Mouse (Mus musculus) liver, adult (tissue): Measurements from ENCODE around the gene Tfr2.

Source experiments
- GATA4 ChIP-seq: IDR thresholded peaks from 2 replicates; pipeline ENCODE4 v1.6.1; 2014; ENCODE audit warnings: mild to moderate bottlenecking, low read length; ENCODE audit not compliant: insufficient replicate concordance

The Tfr2 gene

DNA sequence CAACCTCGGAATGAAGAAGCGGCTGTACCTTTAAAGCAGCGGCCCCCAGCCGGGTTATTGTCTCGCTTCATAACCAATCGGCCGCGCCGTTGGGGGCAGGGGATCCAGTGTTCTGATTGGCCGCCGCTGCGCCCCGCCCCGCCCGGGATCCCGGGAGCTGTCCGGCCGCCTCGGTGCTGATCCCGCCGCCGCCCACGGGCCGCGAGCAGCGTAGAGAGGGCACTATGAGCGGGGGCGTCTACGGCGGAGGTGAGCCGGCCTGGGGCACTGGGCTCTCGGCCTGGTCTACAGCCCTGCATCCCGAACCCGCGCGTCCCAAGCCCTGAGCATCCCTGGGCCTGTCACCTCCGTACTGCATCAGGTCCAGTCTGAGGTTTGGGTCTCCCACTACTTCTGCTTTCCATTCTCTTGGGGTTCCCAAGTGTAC is 16.2 kb upstream of the Tfr2 start, which contains the start of gene Actl6b:
Gene Actl6b, plus strand, starts transcription at position 107 of the 427 bp plus-strand sequence.
- no peak for TF ChIP-seq GATA4

DNA sequence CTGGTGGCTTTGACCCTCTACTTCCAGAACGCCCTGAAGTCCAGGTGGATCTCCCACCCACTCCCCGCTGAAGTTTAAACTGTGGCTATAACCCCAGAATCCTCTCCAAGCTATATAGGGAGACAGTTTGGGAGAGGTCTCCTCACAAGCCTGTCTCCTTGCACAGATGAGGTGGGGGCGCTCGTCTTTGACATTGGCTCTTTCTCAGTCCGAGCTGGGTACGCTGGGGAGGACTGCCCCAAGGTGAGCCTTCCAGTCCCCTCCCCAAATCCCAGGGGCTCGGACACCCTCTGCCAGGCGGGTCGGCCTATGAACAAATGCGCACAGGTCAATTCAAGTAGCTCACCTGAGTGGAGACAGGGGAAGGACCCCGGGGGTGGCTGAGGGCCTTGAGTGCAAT is 15.7 kb upstream of the Tfr2 start:
- TF ChIP-seq GATA4, result no peak

DNA sequence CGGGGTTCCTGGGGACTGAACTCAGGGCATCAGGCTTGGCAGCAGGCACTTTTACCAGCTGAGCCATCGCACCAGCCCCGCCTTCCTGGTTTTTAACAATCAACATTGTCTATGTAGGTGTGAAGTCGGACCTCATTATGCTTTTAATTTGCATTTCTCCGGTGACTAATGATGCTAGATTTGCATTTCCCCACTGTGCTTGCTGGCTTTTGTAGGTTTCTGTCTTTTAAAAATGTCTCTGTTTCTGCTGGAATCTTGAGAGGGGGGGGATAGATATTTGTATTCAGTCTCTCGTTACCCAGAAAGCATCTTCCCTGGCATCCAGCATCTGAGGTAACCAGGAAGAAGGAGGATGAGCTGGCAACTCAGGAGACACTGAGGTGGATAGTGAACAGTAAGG is 8.1 kb upstream of the Tfr2 start:
- TF ChIP-seq GATA4, result no peak

DNA sequence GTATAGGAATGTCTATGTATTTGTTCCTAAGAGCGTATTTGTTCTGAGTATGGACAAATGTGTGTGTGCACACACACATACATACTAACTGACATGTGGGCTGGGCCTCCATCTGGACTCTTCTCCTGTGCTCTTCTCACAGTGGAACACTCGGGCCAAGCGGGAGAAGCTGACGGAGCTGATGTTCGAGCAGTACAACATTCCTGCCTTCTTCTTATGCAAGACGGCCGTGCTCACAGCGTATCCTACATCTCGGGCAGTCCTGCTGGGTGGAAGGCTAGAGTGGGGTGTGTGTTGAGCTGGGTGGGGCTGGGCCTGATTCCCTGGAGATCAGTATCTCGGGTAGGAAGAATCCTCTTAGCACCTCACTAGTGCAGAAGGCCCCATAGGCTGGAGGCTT is 6.7 kb upstream of the Tfr2 start:
- TF ChIP-seq GATA4, result no peak

DNA sequence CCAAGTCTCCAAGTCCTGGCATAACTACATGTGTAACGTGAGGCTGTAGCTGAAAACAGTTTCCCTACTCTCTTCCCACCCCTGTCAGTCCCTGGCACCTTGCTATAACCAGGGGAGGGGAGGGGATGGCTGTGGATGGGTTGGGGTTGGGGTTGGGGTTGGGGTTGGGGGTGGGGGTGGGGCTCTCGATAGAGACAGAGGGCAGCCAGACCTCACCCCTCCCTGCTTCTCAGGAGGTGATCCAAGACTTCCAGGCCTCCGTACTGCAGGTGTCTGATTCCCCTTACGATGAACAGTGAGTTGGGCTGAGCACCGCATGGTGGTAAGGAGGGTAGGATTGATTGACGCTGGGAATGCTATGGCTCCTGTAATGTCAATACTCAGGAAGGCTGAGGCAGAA is 3.9 kb upstream of the Tfr2 start:
- TF ChIP-seq GATA4, result no peak

DNA sequence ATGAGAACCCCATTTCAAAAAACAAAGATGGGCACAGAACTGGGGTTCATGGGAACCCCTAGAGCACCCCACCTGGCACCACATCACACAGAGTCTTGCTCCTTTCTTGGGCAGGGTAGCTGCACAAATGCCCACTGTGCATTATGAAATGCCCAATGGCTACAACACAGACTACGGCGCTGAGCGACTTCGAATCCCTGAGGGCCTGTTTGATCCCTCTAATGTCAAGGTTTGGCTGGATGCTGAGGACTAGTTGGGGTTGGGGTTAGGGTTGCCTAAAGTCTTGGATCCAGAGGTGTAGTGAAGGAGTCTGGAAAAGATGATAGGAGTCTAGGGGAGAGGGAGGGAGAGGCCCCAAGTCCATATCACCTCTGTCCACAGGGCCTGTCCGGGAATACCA is 3.2 kb upstream of the Tfr2 start:
- TF ChIP-seq GATA4, result no peak

DNA sequence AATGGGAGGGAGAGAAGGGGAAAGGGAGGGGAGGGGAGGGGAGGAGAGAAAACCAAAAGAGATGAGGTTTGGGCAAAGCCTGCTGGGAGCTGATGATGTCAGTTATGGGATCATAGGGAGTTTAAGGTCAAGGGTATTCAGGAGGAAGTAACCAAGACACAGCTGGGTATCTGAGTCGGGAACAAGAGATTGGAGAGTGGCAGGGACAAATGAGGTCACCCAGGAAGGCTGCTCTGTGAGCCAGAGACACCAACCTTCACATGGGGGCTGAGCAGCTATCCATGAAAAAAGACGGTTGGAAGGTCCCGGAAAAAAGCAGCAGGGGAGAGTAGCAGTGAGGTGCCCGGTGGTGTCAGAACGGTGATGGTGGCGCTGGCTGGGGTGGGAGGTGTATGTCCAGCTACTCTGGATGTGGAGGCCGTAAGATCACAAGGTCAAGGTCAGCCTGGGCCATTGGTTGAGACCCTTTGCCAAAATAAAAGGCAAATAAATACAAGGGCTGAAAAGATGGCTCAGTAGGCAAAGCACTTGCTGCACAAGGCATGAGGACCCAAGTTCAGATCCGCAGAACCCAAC is 1.3 kb upstream of the Tfr2 start:
- TF ChIP-seq GATA4, result no peak

DNA sequence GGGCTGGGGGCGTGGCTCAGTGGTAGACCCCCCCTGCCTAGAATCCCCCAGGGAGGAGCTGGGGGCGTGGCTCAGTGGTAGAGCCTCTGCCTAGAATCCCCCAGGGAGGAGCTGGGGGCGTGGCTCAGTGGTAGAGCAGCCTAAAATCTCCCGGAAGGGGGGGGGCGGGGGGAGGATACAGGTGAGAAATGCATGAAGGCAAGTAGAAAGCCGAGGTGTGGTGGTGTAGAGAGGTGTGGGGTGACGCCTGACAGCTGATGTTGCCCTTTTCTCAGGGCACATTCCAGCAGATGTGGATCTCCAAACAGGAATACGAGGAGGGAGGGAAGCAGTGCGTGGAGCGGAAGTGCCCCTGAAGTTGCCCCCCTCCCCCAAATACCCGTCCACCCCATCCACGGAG is 609 bp upstream of the Tfr2 start:
- no peak for TF ChIP-seq GATA4

DNA sequence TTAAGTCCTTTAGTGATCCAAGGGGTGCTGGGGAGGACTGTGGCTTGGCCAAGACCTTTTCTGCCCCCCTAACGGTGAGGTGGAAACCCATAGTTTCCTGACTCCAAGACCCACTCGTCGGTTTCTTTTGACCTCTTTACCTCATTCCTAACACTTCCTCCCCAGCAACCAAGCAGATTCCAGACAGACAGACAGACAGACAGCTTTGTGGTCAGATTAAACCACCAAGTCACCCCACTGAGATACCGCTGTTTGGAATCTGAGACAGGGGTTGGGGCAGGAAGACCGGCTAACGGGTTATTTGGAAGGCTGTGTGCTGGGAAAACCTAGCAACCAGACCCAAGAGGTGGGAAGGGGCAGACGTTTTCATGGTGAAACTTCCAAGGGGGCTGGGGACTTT is 541 bp downstream of the Tfr2 start:
- no peak for TF ChIP-seq GATA4

DNA sequence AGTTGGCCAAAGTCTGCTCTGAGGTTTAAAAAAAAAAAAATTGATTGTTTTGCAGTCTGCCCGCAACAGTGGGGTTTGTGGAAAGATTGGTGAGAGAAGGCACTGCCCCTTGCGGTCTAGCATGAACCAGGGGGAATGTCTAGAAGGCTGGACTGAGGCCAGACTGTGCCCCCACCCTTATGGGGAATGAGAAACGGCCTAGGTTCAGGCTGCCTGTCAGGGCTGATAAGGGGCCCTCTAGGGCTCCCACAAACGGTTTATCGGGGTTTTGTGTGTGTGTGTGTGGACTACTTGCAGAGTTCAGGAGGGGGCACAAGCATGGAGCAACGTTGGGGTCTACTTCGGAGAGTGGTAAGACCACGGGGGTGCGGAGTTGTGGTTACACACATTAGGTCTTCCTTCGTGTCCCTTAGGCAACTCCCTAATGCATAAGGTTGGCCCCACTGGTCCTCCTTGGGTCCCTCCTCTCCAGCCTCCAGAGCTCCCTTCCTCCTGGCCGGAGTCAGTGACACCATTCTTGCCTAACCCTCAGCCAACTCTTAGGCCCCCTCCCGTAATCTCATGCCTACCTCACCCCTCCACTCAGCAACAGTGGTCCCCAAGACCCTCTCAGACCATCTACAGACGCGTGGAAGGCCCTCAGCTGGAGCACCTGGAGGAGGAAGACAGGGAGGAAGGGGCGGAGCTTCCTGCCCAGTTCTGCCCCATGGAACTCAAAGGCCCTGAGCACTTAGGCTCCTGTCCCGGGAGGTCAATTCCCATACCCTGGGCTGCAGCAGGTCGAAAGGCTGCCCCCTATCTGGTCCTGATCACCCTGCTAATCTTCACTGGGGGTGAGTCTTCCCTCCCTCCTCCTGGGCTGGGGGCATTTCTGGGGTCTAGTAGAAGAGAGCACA is 1.3 kb downstream of the Tfr2 start:
- no peak for TF ChIP-seq GATA4

DNA sequence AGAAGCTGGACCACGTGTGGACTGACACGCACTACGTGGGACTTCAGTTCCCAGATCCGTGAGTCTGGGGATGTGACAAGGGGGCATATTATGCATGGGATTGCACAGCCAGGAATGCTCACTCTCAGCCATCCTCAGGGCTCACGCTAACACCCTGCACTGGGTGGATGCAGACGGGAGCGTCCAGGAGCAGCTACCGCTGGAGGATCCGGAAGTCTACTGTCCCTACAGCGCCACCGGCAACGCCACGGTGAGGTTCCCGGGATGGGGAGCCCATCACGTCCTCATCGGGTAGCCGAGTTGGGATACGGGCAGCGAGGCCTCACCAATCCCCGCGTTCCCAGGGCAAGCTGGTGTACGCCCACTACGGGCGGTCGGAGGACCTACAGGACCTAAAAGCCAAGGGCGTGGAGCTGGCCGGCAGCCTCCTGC is 4.8 kb downstream of the Tfr2 start:
- no peak for TF ChIP-seq GATA4

DNA sequence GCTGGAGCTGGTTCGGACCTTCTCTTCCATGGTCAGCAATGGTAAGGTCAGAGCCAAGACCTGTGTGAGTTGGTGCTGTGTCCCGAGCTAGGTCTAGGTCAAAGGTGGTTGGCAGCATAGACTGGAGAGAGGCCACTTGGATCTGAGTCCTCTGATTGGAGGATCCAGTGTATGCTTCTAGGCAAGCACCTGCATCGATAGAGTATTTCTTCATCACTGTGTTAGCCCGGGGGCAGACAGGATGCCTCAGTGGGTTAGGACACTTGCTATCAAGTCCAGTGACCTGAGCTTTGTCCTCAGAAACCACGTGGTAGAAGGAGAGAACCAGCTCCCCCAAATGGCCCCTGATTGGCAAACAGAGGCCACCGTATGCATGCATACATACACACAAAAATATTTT is 10.6 kb downstream of the Tfr2 start:
- no peak for TF ChIP-seq GATA4

DNA sequence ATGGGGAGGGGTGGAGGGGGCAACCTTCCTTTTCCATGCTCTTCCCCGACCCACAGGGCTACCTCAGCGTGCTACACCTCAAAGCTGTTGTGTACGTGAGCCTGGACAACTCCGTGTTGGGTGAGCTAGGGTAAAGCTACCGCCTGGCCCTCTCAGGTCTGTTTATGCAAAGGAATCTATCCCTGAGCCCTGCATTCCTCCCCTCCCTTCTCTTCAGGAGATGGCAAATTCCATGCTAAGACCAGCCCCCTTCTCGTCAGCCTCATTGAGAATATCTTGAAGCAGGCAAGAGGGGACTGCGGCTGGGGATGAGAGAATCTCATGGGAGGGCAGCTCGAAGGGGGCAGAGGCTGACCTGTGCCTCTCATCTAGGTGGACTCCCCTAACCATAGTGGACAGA is 13.1 kb downstream of the Tfr2 start:
- no peak for TF ChIP-seq GATA4

DNA sequence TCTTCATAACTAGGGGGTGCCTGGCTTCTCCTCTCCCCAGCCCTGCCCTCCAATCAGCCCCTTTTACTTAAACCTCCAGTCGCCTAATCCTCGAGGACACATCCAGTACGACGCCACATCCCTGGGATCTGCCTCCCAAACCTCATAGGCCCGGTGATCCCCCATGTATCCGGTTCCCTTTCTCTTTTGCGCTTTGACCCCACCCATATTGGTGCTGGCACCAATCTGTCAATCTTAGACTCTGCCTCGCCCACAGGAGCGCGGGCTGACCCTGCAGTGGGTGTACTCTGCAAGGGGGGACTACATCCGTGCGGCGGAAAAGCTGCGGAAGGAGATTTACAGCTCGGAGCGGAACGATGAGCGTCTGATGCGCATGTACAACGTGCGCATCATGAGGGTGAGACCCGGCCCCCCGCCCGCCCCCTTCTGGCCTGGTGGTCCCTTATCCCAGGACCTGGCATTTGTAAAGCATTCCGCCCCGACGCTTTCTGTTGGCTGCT is 14.1 kb downstream of the Tfr2 start:
- TF ChIP-seq GATA4, result no peak

DNA sequence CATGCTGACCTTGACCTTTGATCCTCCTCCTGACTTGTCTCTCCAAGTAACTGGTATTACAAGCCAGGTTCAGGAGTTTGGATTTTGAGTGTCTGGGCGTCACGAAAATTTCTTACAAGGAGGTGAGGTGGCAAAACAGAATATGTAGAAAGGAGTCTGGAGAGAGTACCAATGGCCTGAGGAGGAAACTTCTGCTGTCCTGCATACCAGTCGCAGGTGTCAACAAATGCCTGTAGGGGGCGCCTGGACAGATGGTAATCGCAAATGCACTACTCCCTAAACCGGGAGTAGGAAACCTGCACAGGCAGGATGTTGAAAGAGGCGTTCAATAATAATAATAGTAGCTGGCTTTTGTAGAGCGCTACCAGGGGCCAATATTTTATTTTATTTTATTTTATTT is 15.3 kb downstream of the Tfr2 start:
- peak; percentile 37; the same call in 1 of the 2 replicates for TF ChIP-seq GATA4

DNA sequence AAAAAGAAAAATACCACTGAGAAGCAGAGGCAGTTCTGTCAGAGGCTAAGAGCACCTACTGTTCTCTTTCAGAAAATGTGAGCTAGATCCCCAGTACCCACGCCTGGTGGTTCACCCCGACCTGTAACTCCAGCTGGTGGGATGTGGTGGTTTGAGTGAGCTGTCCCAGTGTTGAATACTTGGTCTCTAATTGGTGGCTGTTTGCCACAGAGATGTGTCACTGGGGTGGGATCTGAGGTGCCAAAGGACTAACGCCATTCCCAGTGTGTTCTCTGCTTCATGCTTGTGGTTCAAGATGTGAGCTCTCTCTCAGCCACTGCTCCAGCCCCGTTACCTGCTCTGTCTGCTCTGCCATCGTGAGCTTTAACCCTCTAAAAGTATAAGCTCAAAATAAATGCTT is 20.9 kb downstream of the Tfr2 start:
- no peak for TF ChIP-seq GATA4

DNA sequence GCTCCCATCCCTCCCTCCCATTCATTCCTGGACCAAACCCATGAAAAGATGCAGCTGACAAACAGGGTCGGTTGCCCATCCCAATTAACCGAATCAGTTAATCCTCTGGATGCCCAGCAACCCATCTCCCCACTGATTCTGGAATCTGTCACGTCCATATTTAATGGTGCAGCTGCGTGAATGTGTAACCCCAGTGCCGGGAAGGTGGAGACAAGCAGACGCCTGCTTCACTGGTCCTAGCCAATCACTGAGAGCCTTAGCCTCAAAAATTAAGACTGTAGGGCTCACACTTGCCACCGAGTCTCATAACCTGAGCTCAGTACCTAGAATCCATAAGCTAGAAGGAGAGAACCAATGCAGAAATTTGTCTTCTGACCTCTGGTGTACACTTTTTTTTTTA is 26.3 kb downstream of the Tfr2 start:
- TF ChIP-seq GATA4, result no peak

DNA sequence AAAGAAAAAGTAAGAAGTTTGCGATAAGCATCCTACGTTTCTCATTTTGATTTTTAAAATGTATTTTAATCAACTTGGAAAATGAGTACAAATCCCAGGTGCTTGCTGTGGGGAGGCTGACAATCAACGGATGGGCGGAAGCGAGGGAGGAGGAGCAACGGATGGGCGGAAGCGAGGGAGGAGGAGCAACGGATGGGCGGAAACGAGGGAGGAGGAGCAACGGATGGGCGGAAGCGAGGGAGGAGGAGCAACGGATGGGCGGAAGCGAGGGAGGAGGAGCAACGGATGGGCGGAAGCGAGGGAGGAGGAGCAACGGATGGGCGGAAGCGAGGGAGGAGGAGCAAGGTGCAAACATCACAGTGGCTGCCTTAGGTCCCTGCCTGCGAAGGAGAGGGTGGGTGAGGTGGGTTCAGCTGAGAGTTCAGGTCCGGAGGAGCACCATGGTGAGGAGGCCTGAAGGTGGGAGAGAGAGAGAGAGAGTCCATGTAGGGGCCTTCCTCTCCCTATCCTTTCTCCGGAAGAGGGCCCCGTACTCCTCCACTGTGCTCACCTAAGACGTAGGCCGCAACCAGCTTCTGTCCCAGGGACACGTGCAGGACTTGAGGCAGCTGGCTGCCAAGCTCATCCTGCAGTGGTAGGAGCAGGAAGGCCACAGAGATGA is 27.1 kb downstream of the Tfr2 start:
- no peak; the same call in 1 of the 2 replicates for TF ChIP-seq GATA4
